Mouse (Mus musculus): ENCODE measurements around the gene Ebf3.

Gene Ebf3

GRCm38 (mm10) chr7:137312166-137312932 is 1.9 kb downstream of the Ebf3 start:
- 17% methylated on average over 17 of the region's 17 CpGs for WGBS

GRCm38 (mm10) chr7:137311341-137312110 is 2.7 kb downstream of the Ebf3 start:
- WGBS = 18% methylated on average over 8 of the region's 8 CpGs

GRCm38 (mm10) chr7:137310876-137311275 is 3.4 kb downstream of the Ebf3 start:
- whole genome bisulfite sequencing = 7% methylated on average over 11 of the region's 11 CpGs

- 3% methylated on average over 49 of the region's 49 CpGs for WGBS
Observed at GRCm38 (mm10) chr7:137310091-137310761, 4.0 kb downstream of the Ebf3 start.

- 6% methylated on average over 92 of the region's 93 CpGs for WGBS
Observed at GRCm38 (mm10) chr7:137309071-137310066, 4.9 kb downstream of the Ebf3 start.

- 43% methylated on average over 19 of the region's 19 CpGs for WGBS
Observed at GRCm38 (mm10) chr7:137308061-137309060, 5.9 kb downstream of the Ebf3 start.

GRCm38 (mm10) chr7:137307131-137307530 is 7.1 kb downstream of the Ebf3 start:
- WGBS = 37% methylated on average over 8 of the region's 8 CpGs

GRCm38 (mm10) chr7:137306127-137306526 is 8.1 kb downstream of the Ebf3 start:
- 58% methylated on average over 9 of the region's 9 CpGs for WGBS

- 39% methylated on average over 10 of the region's 10 CpGs for WGBS
Observed at GRCm38 (mm10) chr7:137303776-137304171, 10.5 kb downstream of the Ebf3 start.

GRCm38 (mm10) chr7:137302961-137303775 is 11.1 kb downstream of the Ebf3 start:
- WGBS = 56% methylated on average over 10 of the region's 10 CpGs

- WGBS = 79% methylated on average over 5 of the region's 5 CpGs
Observed at GRCm38 (mm10) chr7:137302161-137302560, 12.1 kb downstream of the Ebf3 start.

- 49% methylated on average over 15 of the region's 15 CpGs for WGBS
Observed at GRCm38 (mm10) chr7:137301329-137301751, 12.9 kb downstream of the Ebf3 start.

- WGBS = 31% methylated on average over 6 of the region's 6 CpGs
Observed at GRCm38 (mm10) chr7:137300826-137301225, 13.4 kb downstream of the Ebf3 start.

- WGBS = 67% methylated on average over 11 of the region's 11 CpGs
Observed at GRCm38 (mm10) chr7:137300169-137300568, 14.1 kb downstream of the Ebf3 start.

GRCm38 (mm10) chr7:137297594-137298381 is 16.5 kb downstream of the Ebf3 start:
- WGBS = 88% methylated on average over 24 of the region's 24 CpGs

GRCm38 (mm10) chr7:137297131-137297530 is 17.1 kb downstream of the Ebf3 start:
- 70% methylated on average over 7 of the region's 7 CpGs for WGBS

- WGBS = 91% methylated on average over 7 of the region's 7 CpGs
Observed at GRCm38 (mm10) chr7:137295612-137296011, 18.6 kb downstream of the Ebf3 start.

GRCm38 (mm10) chr7:137294446-137294845 is 19.8 kb downstream of the Ebf3 start:
- 82% methylated on average over 7 of the region's 7 CpGs for WGBS

Data from cerebral cortex, adult 2 months (tissue).